Mouse (Mus musculus): Measurements from ENCODE around the gene Rap1gap2.
A peak's percentile ranks its signal among the peaks of the same experiment; 100 is the strongest.

Rap1gap2 gene

DNA sequence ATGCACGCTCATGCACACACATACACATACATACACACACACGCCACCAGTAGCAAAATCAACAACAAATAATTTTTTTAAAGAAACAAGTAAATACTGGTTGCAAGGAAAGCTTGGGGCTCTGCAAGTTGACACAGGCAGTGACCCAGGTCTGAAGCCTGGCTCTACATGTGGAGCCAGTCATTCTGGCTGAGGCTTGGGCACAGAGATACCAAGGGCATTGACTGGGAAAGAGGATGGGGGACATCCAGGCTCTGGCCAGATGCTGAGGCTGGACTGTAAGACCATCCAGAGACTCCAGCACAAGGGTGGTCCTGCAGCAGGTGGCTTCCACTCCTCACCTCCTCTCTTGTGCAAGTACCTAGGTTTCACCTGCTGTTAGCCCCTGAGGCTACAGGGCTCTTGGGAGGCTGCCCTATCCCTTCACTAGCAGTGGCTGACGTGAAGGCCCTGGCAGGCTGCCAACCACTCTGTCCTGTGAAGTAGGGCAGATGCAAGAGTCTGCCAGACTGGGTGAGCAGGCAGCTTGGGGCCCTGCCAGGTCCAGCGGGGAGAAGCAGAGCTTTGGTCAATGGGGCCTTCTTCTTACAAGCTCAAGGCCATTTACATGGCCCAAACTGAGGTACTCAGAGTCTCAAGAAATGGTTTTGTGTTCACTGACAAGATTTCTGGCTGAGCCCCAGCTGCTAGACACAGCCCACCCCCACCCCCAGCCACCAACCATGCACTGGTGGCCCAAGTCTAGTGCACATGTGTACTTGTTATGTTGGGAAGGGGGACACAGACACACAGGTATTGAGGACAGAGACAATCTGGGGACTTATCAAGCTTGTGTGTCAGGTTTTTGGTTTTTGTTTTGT is 201.9 kb downstream of the Rap1gap2 start:
- peak; percentile 17 for DNase-seq

DNA sequence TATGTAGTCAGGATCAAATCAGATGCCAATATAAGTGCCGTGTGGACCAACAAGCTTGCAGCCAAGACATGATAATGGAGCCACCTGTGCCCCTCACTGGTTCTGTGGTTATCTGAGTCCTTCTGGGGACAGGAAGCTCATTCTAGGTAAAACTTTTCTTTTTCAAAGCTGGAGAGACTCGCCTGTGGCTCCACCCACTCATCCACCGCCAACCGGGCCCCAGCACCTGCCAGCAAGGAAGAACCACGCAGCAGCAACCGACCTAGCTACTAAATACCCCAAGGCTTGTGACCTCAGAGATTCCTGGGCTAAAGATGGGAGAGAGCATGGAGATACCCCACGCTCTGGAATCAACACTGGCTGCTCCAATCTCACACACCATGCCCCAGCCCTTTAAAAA is 205.5 kb downstream of the Rap1gap2 start:
- DNase-seq, result no peak

DNA sequence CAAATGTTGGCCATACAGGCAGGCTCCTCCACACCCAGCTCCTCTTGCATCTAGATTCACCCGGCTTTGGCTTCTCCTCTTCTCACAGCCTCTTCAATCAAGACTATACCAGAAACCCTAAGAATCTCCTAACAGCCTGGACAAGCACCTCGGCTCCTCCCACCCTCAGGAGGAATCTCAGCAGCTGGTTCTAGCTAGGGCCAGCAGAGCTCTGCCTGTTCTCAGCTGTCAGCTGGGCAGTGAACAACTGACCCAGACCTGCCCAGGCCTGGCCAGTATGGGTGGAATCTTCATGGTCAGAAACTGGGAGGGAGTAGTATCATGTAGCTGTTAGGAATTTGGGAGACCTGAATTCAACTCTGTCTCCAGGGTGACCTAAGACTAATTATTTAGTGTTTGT is 206.5 kb downstream of the Rap1gap2 start:
- no peak for DNase-seq

GRCm38 (mm10) chr11:74402126-74402525 is 208.6 kb downstream of the Rap1gap2 start:
- peak; percentile 44 for DNase-seq

- no peak for DNase-seq
Measured at GRCm38 (mm10) chr11:74395583-74395982, 215.1 kb downstream of the Rap1gap2 start.

- no peak for DNase-seq
Measured at GRCm38 (mm10) chr11:74393489-74393888, 217.2 kb downstream of the Rap1gap2 start.

- no peak for DNase-seq
Measured at GRCm38 (mm10) chr11:74392903-74393302, 217.8 kb downstream of the Rap1gap2 start.

GRCm38 (mm10) chr11:74391899-74392298 is 218.8 kb downstream of the Rap1gap2 start:
- DNase-seq, result no peak

DNA sequence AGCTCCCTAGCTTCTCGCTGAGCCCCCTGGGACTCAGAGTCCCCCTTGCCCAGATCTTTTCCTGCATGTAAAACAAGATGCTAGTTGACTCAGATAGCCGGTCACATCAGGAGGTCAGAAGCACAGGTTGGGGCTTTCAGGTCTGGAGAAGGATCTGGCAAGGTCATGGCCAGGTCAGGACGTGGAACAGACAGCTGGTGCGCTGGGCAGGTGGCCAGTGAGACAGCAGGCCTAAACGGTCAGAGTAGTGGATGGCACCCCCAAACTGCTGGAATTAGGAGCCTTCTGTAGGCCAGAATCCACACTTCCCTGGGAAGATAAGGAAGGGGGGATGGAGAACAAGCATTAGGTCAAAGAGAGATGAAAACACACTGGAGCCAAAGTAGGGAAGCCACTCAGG is 223.5 kb downstream of the Rap1gap2 start:
- no peak for DNase-seq

- no peak for DNase-seq
Measured at GRCm38 (mm10) chr11:74385674-74386073, 225.0 kb downstream of the Rap1gap2 start.

GRCm38 (mm10) chr11:74379166-74379873 is 231.4 kb downstream of the Rap1gap2 start:
- no peak for DNase-seq

DNA sequence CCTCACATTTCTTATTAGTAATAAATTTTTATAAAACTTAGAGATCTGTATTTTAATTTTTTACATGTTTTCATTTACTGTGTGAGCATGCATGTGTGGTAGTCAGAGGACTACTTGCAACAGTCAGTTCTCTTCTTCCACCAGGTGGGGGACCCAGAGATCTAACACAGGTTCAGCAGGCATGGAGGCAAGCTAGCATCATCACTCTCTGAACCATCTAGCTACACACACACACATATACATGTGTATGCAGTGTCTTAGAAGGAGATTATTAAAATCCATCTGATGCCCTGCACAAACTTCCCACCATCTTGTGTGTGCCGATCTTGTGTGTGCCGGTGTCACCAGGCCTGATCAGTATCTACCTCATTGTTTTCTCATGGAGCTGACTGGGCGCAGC is 233.9 kb downstream of the Rap1gap2 start:
- DNase-seq, result peak; percentile 66

GRCm38 (mm10) chr11:74371393-74372100 is 239.2 kb downstream of the Rap1gap2 start:
- DNase-seq, result peak; percentile 84

- DNase-seq, result no peak
Measured at GRCm38 (mm10) chr11:74361769-74362168, 248.9 kb downstream of the Rap1gap2 start, which contains the start of gene Olfr412. Gene Olfr412, plus strand, starts transcription at chr11:74362069.

GRCm38 (mm10) chr11:74352550-74352949 is 258.2 kb downstream of the Rap1gap2 start, which contains the start of gene Olfr411:
Gene Olfr411, minus strand, starts transcription at chr11:74352650.
- DNase-seq, result no peak

DNA sequence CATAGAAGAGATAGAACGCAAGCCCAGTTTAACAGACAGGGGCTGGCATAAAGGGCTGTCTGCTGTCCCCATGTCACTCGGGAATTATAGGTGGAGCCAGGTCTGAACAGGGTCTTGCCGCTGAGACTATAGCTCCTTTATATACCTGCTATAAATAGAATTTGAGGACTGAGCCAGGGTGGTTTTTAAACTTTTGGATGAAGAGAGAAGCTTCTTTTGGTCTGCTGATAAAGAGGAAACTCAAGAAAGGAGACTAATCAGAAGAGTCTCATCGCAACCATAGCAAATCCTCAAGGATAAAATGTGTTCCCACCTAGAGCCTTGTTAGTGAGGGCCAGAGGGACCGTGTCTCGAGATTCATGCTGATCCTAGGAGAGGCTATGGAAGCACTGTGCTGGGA is 272.8 kb downstream of the Rap1gap2 start, which contains the start of gene Olfr410:
Olfr410 (minus strand) TSS at position 101 of the 400 bp plus-strand sequence.
- DNase-seq, result no peak
